ENCODE assay signal across 8 mouse cellular contexts in the genomic region with DNA sequence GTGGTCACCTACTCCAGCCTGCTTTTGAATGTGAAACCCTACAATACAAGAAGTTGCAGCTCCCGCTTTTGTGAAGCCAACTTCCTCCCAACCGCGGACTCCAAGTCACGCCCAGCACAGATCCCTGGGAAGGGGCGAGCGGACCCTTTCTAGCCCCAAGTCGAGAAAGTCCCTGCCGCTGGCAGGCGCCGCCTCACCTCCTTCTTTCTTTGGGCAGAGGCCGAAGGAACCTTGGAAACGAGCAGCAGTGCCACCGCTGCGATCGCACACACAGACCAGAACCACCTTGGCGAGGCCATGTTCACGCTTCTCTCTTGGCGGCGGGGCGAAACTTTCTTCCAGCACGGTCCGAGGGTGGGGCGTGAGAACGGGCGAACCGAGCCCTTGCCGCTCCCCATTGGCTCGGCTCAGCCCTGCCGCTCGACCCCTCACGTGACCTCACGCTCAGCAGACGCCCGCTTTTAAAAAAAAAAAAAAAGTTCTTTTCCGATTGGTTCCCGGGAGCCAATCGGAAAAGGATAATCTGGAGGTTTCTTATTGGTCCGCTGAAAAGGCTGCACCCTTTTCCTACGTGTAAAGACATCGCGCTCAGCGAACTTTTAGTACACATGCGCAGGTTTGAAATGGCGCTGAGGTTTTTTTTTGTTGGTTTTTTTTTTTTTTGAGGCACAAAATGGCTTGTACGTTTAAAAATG. TPM values are rescaled to one million over a fixed set of nuclear protein-coding genes. Genes with fewer than 3 reads are reported as not detected.
DNase-seq lines count a peak whose midpoint lies in the region; ATAC-seq lines count a peak whose summit lies in the region.

A gene (minus strand): TSS at position 442 of the 695 bp plus-strand sequence.

- WGBS in hindbrain, embryonic 12.5 days = 20% methylated on average over 43 of the region's 45 CpGs

- peak within 1 kb of the TSS; percentile 51 for H3K4me3 ChIP-seq in hindbrain, embryonic 12.5 days

- H3K4me1 ChIP-seq in hindbrain, embryonic 12.5 days = peaks cover 3% of the 10 kb centered on the region; the same call in 1 of the 2 replicates

- no peaks in the 10 kb centered on the region for H3K27me3 ChIP-seq in hindbrain, embryonic 12.5 days

- ATAC-seq in hindbrain, embryonic 12.5 days (ENCODE audit: low FRiP score) = peak; percentile 96

- H3K9ac ChIP-seq in hindbrain, embryonic 12.5 days = peak within 1 kb of the TSS; percentile 53

- H3K9me3 ChIP-seq in hindbrain, embryonic 12.5 days (replicated peaks) = no peaks in the 10 kb centered on the region

- H3K36me3 ChIP-seq in hindbrain, embryonic 12.5 days = no peaks in the 10 kb centered on the region

- DNase-seq in NIH3T3 (ENCODE audit: low read depth) = peak; percentile 91
- peak; percentile 85 to 90 for DNase-seq in cerebellum, postnatal 10 days
- peak; percentile 78 to 82 for DNase-seq in frontal cortex, postnatal 10 days (ENCODE audit: low spot score in 2 of 2)
- peak; percentile 19 to 52 for DNase-seq in layer of hippocampus, postnatal 25 days (ENCODE audit: extremely low spot score in 1 of 2, low spot score in 1 of 2)
- DNase-seq in lung, postnatal 25 days (ENCODE audit: low spot score) = peak; percentile 92
- peak; percentile 92 for DNase-seq in retina, embryonic 14.5 days (ENCODE audit: low spot score)
- DNase-seq in thymus, postnatal 4 days = peak; percentile 80

- H3K4me2 ChIP-seq in hindbrain, embryonic 12.5 days (replicated peaks) = peak within 1 kb of the TSS; percentile 50

- peak within 1 kb of the TSS; percentile 73 for H3K27ac ChIP-seq in hindbrain, embryonic 12.5 days

RNA-seq across cellular contexts. Expression of the gene that starts here (rescaled TPM):
- polyA plus RNA-seq in hindbrain, embryonic 12.5 days (2016; fragmentation: Nextera tagmentation; extraction: Ambion mirVana) = 46.5 and 49.9 TPM in 2 replicates
- 10 to 100 TPM; 14.2 to 17.3 TPM for total RNA-seq in layer of hippocampus, postnatal 25 days (2021)

Comparison
In these comparisons a context has a peak if more than half of its experiments do, and no peak if none do; other contexts are left out.
1. Peak in every context shown above with its lines: DNase-seq, ATAC-seq, H3K4me3 ChIP-seq and H3K27ac ChIP-seq.
2. DNase-seq: peak in every context shown above with its lines; median percentile 92 in lung, postnatal 25 days; 92 in retina, embryonic 14.5 days; 91 in NIH3T3; 88 in cerebellum, postnatal 10 days; 80 in frontal cortex, postnatal 10 days; 80 in thymus, postnatal 4 days; 36 in layer of hippocampus, postnatal 25 days.